Mouse (Mus musculus) bone marrow, adult 2 months (tissue): ENCODE data around the gene Rab39.

Experiments
- CTCF ChIP-seq: fragments of 200-500 bp; IDR thresholded peaks from 2 replicates; pipeline ENCODE4 v1.5.1; 2011; ENCODE audit warnings: low read length, control low read depth; ENCODE audit not compliant: control insufficient read depth, insufficient read depth
- POLR2A ChIP-seq: fragments of 200-500 bp; IDR thresholded peaks from 2 replicates; pipeline ENCODE4 v1.6.1; 2011; ENCODE audit warnings: low read depth, mild to moderate bottlenecking, control low read depth, low read length, borderline replicate concordance; ENCODE audit not compliant: control insufficient read depth

- TF ChIP-seq POLR2A (no peak), CTCF (no peak)
Measured at GRCm38 (mm10) chr9:53691745-53692670, 14.0 kb downstream of the Rab39 start.
